Mouse (Mus musculus) left cerebral cortex, postnatal 14 days (tissue): ENCODE measurements around the gene Vars. TPM values are rescaled to one million over a fixed set of nuclear protein-coding genes. Genes with fewer than 3 reads are reported as not detected.
"Not testable (repeated sequence)": the region's sequence is repeated elsewhere in the genome, so short reads cannot be mapped to it uniquely, and the experiment has no call there.

Experiments used
- DNase-seq, 2 experiments: peaks; one replicate each; pipeline ENCODE4 v3.0.0; 2021 to 2022; ENCODE audit warnings: low spot score in 2 of 2, mixed read lengths in 1 of 2
- intact Hi-C: fragments of 180-260 bp; cut with DNase I; formaldehyde crosslinking; loops from one replicate; pipeline ENCODE4 v1.15.1; 2025
- long read RNA-seq, 2 experiments: library from polyadenylated mRNA; stranded (forward); transcript quantifications; one replicate each; pipeline ENCODE4 v2.0.0; 2021
- total RNA-seq, 2 experiments: library from RNA; stranded (reverse); gene quantifications; 2 replicates each; pipeline ENCODE4 v1.2.3; 2021

Vars gene
- total RNA-seq, result 10 to 100 TPM; 43.1 to 48.6 TPM
- long read RNA-seq, experiment 1, full-length matches to known transcripts, result 30 of 70 reads
- long read RNA-seq, experiment 1, partial matches to known transcripts, result 28 of 70 reads
- long read RNA-seq, experiment 1, other reads (novel, unspliced or antisense), result 12 of 70 reads
- long read RNA-seq, experiment 2, full-length matches to known transcripts, result 25 of 53 reads
- long read RNA-seq, experiment 2, partial matches to known transcripts, result 19 of 53 reads
- long read RNA-seq, experiment 2, other reads (novel, unspliced or antisense), result 9 of 53 reads

- intact Hi-C loops, result loop anchor here (10.0 kb wide), 1 partner anchor 234 kb away; the partner anchor contains the start of genes Atp6v1g2 and Nfkbil1
These were observed at the start of gene Vars for GRCm38 (mm10) chr17:35000717-35001451. TSS of gene Vars (plus strand) at chr17:35000987.

GRCm38 (mm10) chr17:34951636-34952377, 49.0 kb upstream of the Vars start:
- intact Hi-C loops, result loop anchor here (2.0 kb wide), 1 partner anchor 31 kb away; no protein-coding TSS in a partner anchor
- DNase-seq, result peak; percentile 47 to 62

More at GRCm38 (mm10) chr17:35000717-35001451, at the start of gene Vars:
- peak; percentile 68 to 71 for DNase-seq

- intact Hi-C loops, result loop anchor here (2.0 kb wide), 1 partner anchor 30 kb away; no protein-coding TSS in a partner anchor
- peak; percentile 80 to 81 for DNase-seq
These were observed 48.3 kb upstream of the Vars start for GRCm38 (mm10) chr17:34952378-34953040.

GRCm38 (mm10) chr17:34953258-34953657, 47.5 kb upstream of the Vars start:
- intact Hi-C loops, result loop anchor here (2.0 kb wide), 1 partner anchor 30 kb away; no protein-coding TSS in a partner anchor
- DNase-seq, result no peak

- DNase-seq, result no peak
- intact Hi-C loops, result loop anchor here (2.0 kb wide), 1 partner anchor 29 kb away; no protein-coding TSS in a partner anchor
These were observed 46.9 kb upstream of the Vars start for GRCm38 (mm10) chr17:34953904-34954303.

- intact Hi-C loops, result no loop called here
- DNase-seq, result no peak
These were observed 46.0 kb upstream of the Vars start for GRCm38 (mm10) chr17:34954831-34955230.

- intact Hi-C loops, result no loop called here
- no peak for DNase-seq
These were observed 44.9 kb upstream of the Vars start for GRCm38 (mm10) chr17:34955884-34956283.

GRCm38 (mm10) chr17:34956340-34956739, 44.4 kb upstream of the Vars start:
- DNase-seq, result no peak
- intact Hi-C loops, result no loop called here

GRCm38 (mm10) chr17:34957291-34957690, 43.5 kb upstream of the Vars start:
- DNase-seq, intact Hi-C loops: not testable (repeated sequence)

- intact Hi-C loops, DNase-seq: not testable (repeated sequence)
These were observed 42.8 kb upstream of the Vars start for GRCm38 (mm10) chr17:34957966-34958365.

GRCm38 (mm10) chr17:34958734-34959129, 42.1 kb upstream of the Vars start:
- DNase-seq, intact Hi-C loops: not testable (repeated sequence)

GRCm38 (mm10) chr17:34959130-34959778, 41.5 kb upstream of the Vars start, which contains the start of gene Hspa1b:
TSS of gene Hspa1b (minus strand) at chr17:34959238.
- intact Hi-C loops, result not testable (repeated sequence)
- DNase-seq, result peak; percentile 67 to 79

GRCm38 (mm10) chr17:34959881-34960515, 40.8 kb upstream of the Vars start:
- intact Hi-C loops, result no loop called here
- no peak for DNase-seq

GRCm38 (mm10) chr17:34960702-34961493, 39.9 kb upstream of the Vars start:
- no peak for DNase-seq

GRCm38 (mm10) chr17:34962125-34962524, 38.7 kb upstream of the Vars start:
- DNase-seq, result no peak
- intact Hi-C loops, result no loop called here

More at GRCm38 (mm10) chr17:34960702-34961493, 39.9 kb upstream of the Vars start:
- intact Hi-C loops, result no loop called here

- intact Hi-C loops, result no loop called here
- no peak for DNase-seq
These were observed 37.9 kb upstream of the Vars start for GRCm38 (mm10) chr17:34962841-34963240.

GRCm38 (mm10) chr17:34964640-34965049, 36.1 kb upstream of the Vars start:
- intact Hi-C loops, result no loop called here
- DNase-seq, result no peak
